Mouse (Mus musculus) G1E-ER4 (cell line): ENCODE measurements around the gene Shisal2a. TPM values are rescaled to one million over a fixed set of nuclear protein-coding genes. Genes with fewer than 3 reads are reported as not detected.

Experiments used
- GATA1 ChIP-seq: IDR thresholded peaks from one replicate; pipeline ENCODE4 v1.8.0; 2012; ENCODE audit warnings: low read length, inconsistent platforms
- polyA plus RNA-seq: library from polyadenylated mRNA; stranded (reverse); fragments of >175 nt; gene quantifications from 2 replicates; pipeline ENCODE4 v1.2.3, GENCODE M21; 2012

The Shisal2a gene
- polyA plus RNA-seq, 1 experiment: not detected

DNA sequence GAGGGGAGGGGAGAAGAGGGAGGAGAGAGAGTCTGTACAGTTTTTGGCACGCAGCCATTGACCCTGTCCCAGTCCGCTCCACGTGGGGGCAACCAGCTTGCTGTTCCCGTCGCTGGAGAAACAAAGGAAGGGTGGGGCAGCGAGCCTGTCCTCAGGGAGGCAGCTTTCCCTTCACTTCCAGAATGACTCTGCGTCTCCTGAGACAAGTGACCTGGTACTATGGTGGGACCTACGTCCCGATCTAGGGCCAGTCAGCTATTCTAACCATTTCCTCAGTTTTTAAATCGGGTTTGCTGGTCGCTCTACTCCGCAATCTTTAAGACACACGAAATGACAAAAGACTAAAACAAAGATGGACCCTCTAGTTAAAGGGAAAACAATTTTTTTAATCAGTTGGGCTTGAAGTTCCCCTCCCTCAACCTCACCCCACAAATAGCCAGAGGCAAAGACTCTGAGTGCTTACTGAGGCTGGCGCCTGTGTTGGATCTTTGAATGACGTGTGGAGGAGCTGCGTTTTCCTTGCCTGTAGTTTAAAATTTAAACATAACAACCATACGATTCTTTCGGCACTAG lies 4.6 kb upstream of the Shisal2a start:
- no peak for TF ChIP-seq GATA1

GRCm38 (mm10) chr4:108387106-108387505 lies 4.0 kb upstream of the Shisal2a start:
- TF ChIP-seq GATA1: no peak

GRCm38 (mm10) chr4:108386087-108386486 lies 2.9 kb upstream of the Shisal2a start:
- no peak for TF ChIP-seq GATA1

GRCm38 (mm10) chr4:108380146-108380545 lies 3.0 kb downstream of the Shisal2a start:
- no peak for TF ChIP-seq GATA1

- TF ChIP-seq GATA1: no peak
Observed at GRCm38 (mm10) chr4:108379476-108379875, 3.7 kb downstream of the Shisal2a start.

DNA sequence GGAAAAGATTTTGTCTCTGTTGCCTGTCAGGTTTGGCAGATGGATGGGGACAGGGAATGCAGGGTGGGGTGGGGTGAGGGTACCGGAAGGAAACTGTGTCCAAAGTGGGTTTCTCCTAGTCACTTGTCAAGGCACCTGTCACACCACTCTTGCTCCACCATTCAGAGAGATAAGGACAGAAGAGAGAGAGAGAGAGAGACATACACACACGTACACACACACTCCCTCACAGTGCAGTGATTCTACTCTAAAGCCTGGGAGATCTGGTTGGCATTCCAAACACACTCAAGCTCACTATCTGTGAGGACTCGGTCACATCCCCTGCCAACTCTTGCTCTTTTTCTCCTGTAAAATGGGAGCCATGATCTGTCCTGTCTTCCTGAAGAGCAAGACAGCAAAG lies 11.0 kb downstream of the Shisal2a start:
- TF ChIP-seq GATA1: no peak

DNA sequence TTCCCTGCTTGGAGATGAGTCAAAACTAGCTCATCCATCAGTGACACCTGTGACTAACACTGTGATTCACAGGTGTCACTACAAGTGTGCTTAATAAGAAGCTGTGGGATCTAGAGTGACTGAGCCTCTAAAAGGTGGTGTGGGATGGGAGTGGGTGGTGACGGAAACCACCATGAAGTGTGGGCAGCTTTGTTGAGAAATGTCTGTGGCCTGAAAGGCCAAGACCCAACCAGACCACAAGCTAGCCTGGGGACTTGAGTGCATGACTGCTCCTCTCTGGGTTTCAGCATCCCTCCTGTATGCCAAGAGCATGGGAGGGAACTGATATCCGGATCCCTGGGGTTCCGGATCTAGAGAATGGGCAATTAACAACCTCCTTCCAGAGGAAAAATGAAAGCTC lies 11.7 kb downstream of the Shisal2a start:
- no peak for TF ChIP-seq GATA1

- TF ChIP-seq GATA1: no peak
Observed at GRCm38 (mm10) chr4:108370409-108370808, 12.7 kb downstream of the Shisal2a start.

- TF ChIP-seq GATA1: no peak
Observed at GRCm38 (mm10) chr4:108369254-108369653, 13.9 kb downstream of the Shisal2a start.

GRCm38 (mm10) chr4:108364111-108364476 lies 19.1 kb downstream of the Shisal2a start:
- TF ChIP-seq GATA1: no peak

GRCm38 (mm10) chr4:108363355-108364110 lies 19.6 kb downstream of the Shisal2a start:
- TF ChIP-seq GATA1: no peak

- no peak for TF ChIP-seq GATA1
Observed at GRCm38 (mm10) chr4:108362321-108363261, 20.6 kb downstream of the Shisal2a start.

GRCm38 (mm10) chr4:108360136-108361055 lies 22.8 kb downstream of the Shisal2a start:
- TF ChIP-seq GATA1: no peak

- no peak for TF ChIP-seq GATA1
Observed at GRCm38 (mm10) chr4:108358498-108358897, 24.7 kb downstream of the Shisal2a start.

DNA sequence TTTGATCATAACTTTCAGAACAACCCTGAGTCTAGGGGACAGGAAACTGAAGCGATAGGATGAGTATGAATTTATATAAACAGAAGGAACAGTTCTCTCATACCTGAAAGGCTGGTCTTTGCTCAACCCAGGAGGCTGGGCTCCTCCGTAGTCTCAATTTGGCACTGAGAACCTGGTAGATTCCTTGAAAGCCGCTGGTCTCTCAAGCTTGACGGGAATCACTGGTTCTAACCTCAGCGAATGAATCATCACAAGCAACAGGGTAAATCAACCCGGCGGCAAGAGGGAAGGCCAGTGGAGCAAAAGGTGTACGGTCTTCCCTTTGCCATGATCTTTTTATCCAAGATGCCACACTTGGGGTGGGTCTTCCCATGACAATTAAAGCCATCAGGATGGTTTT lies 25.7 kb downstream of the Shisal2a start:
- no peak for TF ChIP-seq GATA1
